Mouse (Mus musculus) gastrocnemius, adult 18-20 months (tissue): Measurements from ENCODE around the gene Cldn18. TPM values are rescaled to one million over a fixed set of nuclear protein-coding genes. Genes with fewer than 3 reads are reported as not detected.

ENCODE experiments used
- DNase-seq: peaks from one replicate; pipeline ENCODE4 v3.0.0; 2021; ENCODE audit warnings: low spot score
- long read RNA-seq, 2 experiments: library from polyadenylated mRNA; stranded (forward); transcript quantifications; one replicate each; pipeline ENCODE4 v2.0.0; 2021
- total RNA-seq, 2 experiments: library from RNA; stranded (reverse); gene quantifications; 2 replicates each; pipeline ENCODE4 v1.2.3; 2021

Gene Cldn18
- not detected for total RNA-seq
- long read RNA-seq, experiment 1 = 0 reads
- long read RNA-seq, experiment 2 = 0 reads

GRCm38 (mm10) chr9:99717134-99717533, at the start of gene Cldn18:
Gene Cldn18 (minus strand): TSS chr9:99717267.
- no peak for DNase-seq

- DNase-seq = no peak
Measured at GRCm38 (mm10) chr9:99763530-99763929, 46.5 kb upstream of the Cldn18 start.

DNA sequence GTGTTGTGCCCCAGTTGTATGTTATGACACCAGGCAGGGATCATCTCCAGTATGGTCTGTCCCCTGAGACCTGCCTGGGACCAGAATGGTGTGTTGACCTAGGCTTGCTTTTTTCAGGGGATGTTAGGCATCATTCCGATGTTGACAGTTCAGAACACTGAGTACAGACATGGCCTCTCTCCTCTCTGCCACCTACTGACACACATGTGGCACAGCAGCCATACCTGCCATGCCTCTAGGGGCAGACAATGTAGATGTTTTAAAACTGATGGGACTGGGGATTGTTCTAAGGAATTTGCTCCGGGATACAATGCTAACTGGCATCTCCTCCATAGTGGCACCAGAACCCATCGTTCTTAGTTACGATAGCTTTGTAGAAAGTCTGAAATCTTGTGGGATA, 33.2 kb upstream of the Cldn18 start:
- no peak for DNase-seq

GRCm38 (mm10) chr9:99748279-99748678, 31.2 kb upstream of the Cldn18 start:
- DNase-seq = no peak

DNA sequence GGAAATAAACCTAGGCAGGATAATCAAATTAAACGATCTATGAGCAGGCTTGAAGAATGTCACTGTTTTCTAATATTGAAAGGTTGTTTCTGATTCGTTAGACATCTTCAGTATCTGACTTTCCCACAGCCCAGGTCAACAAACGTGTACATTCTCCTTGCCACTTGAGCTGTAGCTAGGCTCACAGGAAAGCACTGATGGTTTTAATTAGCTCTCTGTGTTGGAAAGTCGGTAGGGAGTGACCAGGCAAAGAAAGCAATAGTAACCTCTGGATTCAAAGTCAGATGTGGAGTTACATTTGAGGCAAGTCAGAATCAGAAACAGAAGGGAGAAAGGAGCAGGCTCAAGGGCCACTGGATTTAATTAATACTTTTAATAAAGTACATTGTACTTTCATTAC, 30.7 kb upstream of the Cldn18 start:
- no peak for DNase-seq

DNA sequence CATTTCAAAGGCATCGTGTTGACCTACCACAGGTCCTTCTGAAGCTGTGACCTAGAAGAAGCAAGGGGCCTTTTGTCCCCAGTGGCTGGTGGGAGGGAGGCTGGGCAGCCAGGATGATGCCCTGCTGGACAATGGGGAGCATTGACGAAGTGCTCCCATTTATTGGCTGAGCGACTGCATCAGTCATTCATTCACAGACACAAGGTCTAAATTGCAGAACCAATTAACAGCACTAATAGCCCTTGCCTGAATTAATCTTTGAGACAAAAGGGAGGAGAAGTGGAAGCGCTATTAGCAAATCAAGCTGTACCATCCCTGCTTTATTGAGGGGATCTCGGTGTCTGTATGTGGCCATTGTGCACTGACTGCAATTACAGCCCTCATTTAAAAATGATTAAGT, 27.5 kb upstream of the Cldn18 start:
- no peak for DNase-seq

DNA sequence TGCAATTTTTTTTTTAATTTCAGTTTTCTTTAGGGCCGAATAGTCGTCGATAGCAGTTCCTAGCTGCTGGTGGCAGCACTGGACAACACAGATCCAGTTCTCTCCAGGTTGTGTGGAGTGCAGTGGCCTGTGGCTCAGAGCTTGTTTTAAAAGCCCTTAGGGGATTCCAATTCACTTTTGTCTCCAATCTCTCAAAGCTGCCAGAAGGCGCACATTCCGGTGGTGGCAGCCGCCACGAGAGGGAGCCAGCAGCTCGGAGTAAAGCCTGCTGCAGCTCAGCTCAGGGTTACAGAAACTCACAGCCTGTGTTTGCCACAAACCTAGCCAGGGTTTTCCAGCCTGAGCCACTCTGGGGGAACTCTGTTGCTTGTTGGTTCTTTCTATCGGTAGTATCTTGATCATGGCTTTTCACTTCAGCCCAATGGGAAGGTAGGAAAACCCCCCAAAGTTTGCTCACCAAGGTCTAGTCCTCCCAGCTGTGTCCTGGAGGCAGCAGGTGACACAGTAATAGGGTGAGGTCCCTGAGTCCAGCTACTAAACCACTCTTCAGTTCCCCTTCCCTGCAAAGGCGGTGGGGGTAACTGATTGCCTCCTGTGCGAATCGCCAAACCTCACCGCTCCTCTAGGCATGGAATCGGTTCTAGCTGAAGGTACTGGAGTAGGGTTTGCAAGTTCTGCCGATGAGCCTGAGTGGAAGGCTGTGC, 13.0 kb upstream of the Cldn18 start:
- no peak for DNase-seq

DNA sequence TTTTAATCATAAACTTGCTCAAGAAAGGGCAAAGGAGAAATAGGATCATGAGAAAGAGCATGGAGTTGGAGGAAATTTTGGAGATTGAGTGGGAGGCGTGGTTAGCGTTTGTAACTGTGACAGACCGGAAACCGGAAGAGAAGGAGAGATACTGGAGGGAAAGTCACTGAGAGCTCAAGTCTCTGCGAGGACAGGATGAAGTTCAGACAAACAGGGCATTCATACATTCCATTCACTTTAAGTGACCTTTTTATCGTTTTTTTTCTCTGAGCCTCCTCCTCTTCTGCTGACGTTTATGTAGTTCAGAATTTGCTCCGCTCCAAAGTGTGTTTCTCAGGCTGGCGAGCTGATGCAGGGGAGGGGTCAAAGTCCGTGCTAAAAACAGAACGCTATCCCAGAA, 10.8 kb upstream of the Cldn18 start:
- no peak for DNase-seq

- DNase-seq = no peak
Measured at GRCm38 (mm10) chr9:99725278-99725677, 8.2 kb upstream of the Cldn18 start.

- DNase-seq = no peak
Measured at GRCm38 (mm10) chr9:99720011-99720410, 2.9 kb upstream of the Cldn18 start.

DNA sequence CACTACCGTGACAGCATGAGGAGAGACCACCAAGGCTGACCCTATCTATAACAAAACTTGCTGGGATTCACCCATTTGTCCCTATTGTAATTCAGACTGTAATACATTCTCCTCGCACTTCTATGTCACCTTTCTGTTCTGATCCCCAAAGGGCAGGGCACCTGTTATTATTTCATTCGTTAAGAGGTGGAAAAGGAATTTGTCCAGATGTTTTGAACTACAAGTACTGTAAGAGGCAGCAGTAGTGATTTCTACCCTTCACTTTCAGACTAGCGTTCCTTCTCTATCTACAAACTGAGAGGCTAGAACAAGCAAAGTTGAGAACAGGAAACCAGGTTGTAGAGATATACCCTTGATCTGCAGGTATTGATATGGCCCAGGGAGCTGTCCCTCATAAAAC, 6.8 kb downstream of the Cldn18 start:
- no peak for DNase-seq

- no peak for DNase-seq
Measured at GRCm38 (mm10) chr9:99709588-99710248, 7.3 kb downstream of the Cldn18 start.

- no peak for DNase-seq
Measured at GRCm38 (mm10) chr9:99707425-99708126, 9.5 kb downstream of the Cldn18 start.

DNA sequence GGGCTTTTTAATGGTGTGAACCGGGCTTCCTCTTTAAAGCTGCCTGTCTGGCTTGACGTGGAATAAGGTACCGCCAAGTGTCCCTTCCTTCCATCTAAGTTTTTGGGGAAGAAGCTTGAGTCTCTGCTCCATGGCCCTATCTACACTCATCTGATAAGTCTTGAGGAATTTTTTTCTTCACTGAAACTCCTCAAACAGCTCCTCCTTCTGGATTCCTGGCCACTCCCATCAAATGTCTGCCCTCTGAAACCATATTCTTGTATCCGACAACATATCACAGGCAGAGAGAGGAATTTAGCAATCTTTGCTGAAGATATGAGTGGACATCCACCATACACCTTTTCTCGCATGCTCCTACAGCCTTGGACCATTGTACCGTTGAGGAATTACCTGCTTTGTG, 10.8 kb downstream of the Cldn18 start:
- DNase-seq = no peak

DNA sequence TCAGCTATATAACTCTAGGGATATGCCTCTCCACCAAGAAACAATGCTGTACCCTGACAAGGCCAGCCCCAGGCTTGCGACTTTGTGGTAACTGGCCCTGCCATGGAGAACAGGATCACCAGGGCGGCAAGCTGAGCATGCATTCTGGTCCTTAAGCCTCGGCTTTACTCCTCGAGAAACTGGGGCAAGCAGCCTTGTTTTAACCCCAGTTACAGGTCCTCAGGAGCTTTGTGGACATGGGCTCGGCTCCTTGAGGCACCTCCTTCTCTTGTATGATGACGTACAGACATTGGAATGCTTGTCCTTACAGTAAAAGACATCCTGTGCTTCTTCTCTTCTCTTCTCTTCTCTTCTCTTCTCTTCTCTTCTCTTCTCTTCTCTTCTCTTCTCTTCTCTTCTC, 13.4 kb downstream of the Cldn18 start:
- no peak for DNase-seq

DNA sequence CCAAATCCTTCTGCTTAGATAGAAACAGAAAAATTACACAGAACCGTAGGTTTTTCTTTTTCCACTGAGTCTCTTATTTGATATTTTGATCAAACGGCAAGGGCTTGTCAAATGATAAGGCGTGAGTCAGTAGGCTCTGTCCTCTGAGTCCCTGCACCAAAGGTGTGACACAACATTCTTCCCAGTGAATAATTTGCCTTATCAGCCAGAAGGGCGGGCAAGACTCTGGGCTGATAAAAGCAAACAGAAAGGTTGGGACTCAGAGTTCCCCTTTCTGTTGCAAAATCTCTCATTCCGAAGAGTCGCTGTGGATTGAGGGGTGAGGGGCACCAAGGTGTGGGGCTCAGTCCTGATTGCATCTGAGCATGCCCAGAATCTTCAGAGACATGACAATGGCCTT, 14.9 kb downstream of the Cldn18 start:
- DNase-seq = no peak

DNA sequence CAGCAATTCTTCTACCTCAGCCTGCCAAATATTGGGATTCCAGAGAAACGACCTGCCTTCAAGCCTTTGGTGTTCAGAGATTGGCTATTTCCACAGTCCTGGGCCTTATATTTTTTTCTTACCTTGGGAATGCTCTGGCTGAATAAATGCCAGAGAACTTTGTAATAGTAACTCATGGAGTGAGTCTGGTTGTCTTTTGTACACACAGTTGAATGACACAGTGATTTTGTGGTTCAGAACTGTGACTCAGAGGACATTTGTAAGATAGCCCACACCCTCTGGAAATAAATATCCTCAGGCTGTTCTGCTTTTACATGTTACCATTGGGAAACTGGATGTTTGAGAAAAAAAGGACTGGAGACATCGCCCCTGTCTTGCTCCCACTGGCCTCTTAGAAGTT, 15.9 kb downstream of the Cldn18 start:
- DNase-seq = no peak

GRCm38 (mm10) chr9:99699752-99700389, 17.2 kb downstream of the Cldn18 start:
- no peak for DNase-seq

DNA sequence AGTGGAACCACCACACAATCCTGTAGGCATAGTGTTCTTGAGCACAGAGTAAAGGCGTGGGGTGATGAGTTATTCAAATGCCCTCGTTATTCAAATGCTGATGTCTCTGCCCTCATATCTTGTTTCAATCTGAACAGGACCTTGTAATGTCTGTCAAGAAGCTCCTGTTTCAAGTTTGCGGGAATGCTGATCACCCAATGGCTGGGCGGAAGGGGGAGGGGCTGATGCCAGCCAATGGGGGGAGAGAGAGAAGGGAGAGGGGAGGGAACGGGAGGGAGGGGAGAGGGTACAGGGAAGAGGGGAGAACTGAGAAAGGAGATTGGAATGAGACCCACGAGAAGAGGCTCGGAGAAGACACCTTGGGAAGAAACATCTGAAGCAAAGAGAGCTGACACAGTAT, 22.1 kb downstream of the Cldn18 start:
- DNase-seq = no peak

DNA sequence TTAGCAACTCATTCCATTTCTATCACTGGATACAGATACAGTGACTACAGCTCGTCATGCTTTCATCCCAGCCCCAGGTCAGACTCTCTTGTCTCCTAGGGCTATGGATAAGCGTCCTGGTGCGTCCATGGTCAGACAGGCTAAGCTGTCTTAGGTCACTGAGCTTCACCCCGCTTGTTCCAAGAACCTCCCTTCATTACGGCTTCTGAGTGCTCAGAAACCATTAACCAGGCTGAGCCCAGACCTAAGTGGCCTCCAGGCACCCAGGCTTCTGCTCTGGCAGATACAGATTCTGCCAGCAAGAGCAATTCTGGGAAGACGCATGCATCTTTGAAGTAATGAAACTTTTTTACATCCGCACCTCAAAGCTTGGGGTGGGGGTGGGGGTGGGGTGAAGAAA, 26.7 kb downstream of the Cldn18 start:
- no peak for DNase-seq

- no peak for DNase-seq
Measured at GRCm38 (mm10) chr9:99689796-99690195, 27.3 kb downstream of the Cldn18 start.

DNA sequence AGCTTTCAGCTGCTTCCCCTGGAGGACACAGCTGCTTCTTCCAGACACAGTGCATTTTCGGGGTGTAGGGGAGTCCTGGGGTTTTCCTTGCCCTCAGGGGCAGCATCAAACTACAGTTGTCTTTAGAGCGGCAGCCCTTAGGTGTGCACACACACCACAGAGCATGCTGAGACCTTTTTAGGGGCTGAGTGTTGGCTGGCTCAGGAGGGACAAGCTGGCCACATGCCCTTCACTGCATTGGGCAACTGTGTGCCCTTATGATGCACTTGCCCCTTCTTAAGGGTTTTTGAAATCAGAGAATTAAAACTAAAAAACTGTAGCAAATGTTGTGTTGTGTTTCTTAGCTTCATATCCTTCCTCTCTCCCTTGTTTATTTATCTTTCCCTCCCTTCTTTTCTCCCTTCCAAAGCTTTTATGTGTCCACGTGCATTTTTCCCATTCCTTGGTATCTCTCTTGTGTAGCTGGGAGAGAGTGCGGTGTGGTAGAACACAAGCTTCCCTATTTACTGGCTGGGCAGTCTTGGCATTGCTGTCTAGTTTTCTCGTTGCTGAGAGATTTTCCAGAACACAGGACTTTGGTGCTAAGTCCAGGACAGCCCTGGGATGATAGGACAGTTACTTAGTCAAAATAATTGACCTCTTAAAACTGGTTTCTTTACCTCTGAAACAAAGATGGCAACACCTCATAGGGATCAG, 31.4 kb downstream of the Cldn18 start:
- no peak for DNase-seq
